Mouse (Mus musculus) CH12.LX (cell line): ENCODE results near the gene Ush1g. TPM values are rescaled to one million over a fixed set of nuclear protein-coding genes. Genes with fewer than 3 reads are reported as not detected.

Experiments used
- DNase-seq: peaks from one replicate; pipeline ENCODE4 v3.0.0-alpha.2; 2013; ENCODE audit errors: extremely low read depth
- H3K27ac ChIP-seq: 2 replicates; pipeline ENCODE4 v1.5.1; 2012; ENCODE audit warnings: low read depth, mild to moderate bottlenecking, control low read depth, moderate library complexity; ENCODE audit not compliant: insufficient read depth
- H3K27me3 ChIP-seq: replicated peaks from 2 replicates; pipeline ENCODE3; 2012; ENCODE audit warnings: inconsistent platforms
- H3K36me3 ChIP-seq, 2 experiments: replicated peaks in 1 of 2; 2 replicates each; pipeline versions ENCODE3 to v1.6.1; 2012; ENCODE audit warnings: inconsistent platforms in 1 of 2, low read length in 1 of 2, mild to moderate bottlenecking in 1 of 2, mixed read lengths in 1 of 2, moderate library complexity in 1 of 2; ENCODE audit not compliant: control insufficient read depth in 1 of 2, insufficient read depth in 1 of 2
- H3K4me1 ChIP-seq, 2 experiments: 2 replicates each; pipeline ENCODE4 v1.6.1; 2012; ENCODE audit warnings: inconsistent platforms in 1 of 2, moderate library complexity in 1 of 2; ENCODE audit not compliant: insufficient read depth in 2 of 2, control insufficient read depth in 1 of 2
- H3K4me2 ChIP-seq: 2 replicates; pipeline ENCODE4 v1.6.1; 2012; ENCODE audit warnings: low read depth, mild to moderate bottlenecking, control low read depth; ENCODE audit not compliant: poor library complexity, insufficient read depth, severe bottlenecking
- H3K4me3 ChIP-seq, 3 experiments: fragments of 150-350 bp in 1 of 3; sonication (generic) in 1 of 3; replicated peaks in 1 of 3; 2 replicates each; pipeline versions ENCODE3 to v1.5.1; 2011 to 2012; ENCODE audit warnings: low read depth in 2 of 3, low read length in 2 of 3, mild to moderate bottlenecking in 2 of 3, moderate library complexity in 2 of 3, control low read depth in 1 of 3, improper control_type of control experiment in 1 of 3, inconsistent platforms in 1 of 3, mixed read lengths in 1 of 3; ENCODE audit not compliant: poor library complexity in 1 of 3
- H3K79me2 ChIP-seq: replicated peaks from 2 replicates; pipeline ENCODE4 v1.6.1; 2012; ENCODE audit warnings: mild to moderate bottlenecking, moderate library complexity; ENCODE audit not compliant: control insufficient read depth, poor library complexity, insufficient read depth, severe bottlenecking; ENCODE audit errors: extremely low read depth
- H3K9ac ChIP-seq: 2 replicates; pipeline ENCODE4 v1.6.1; 2012; ENCODE audit warnings: low read depth, mild to moderate bottlenecking, control low read depth, moderate library complexity; ENCODE audit not compliant: insufficient read depth
- H3K9me3 ChIP-seq: replicated peaks from 2 replicates; pipeline ENCODE3; 2012; ENCODE audit warnings: low read length, inconsistent platforms, mixed read lengths
- BHLHE40 ChIP-seq: IDR thresholded peaks from 2 replicates; pipeline ENCODE4 v1.6.1; 2011; ENCODE audit warnings: mild to moderate bottlenecking, low read depth, low read length, improper control_type of control experiment
- CTCF ChIP-seq, 2 experiments: IDR thresholded peaks in 1 of 2; conservative IDR thresholded peaks in 1 of 2; 2 replicates each; pipeline ENCODE4 v1.5.1; 2011 to 2012; ENCODE audit warnings: low read depth in 2 of 2, low read length in 2 of 2, improper control_type of control experiment in 1 of 2, inconsistent platforms in 1 of 2, mild to moderate bottlenecking in 1 of 2, moderate library complexity in 1 of 2
- E2F4 ChIP-seq: IDR thresholded peaks from 2 replicates; pipeline ENCODE4 v1.6.1; 2011; ENCODE audit warnings: low read depth, low read length, improper control_type of control experiment; ENCODE audit not compliant: insufficient replicate concordance
- ELF1 ChIP-seq: IDR thresholded peaks from 2 replicates; pipeline ENCODE4 v1.6.1; 2014; ENCODE audit warnings: low read depth, mild to moderate bottlenecking, inconsistent platforms, low read length, improper control_type of control experiment
- EP300 ChIP-seq: IDR thresholded peaks from 2 replicates; pipeline ENCODE4 v1.6.1; 2011; ENCODE audit warnings: low read length, improper control_type of control experiment
- ETS1 ChIP-seq: conservative IDR thresholded peaks from 2 replicates; pipeline ENCODE4 v1.6.1; 2012; ENCODE audit warnings: low read depth, mild to moderate bottlenecking, inconsistent platforms, low read length, improper control_type of control experiment, moderate library complexity
- JUND ChIP-seq: conservative IDR thresholded peaks from 2 replicates; pipeline ENCODE4 v1.6.1; 2011; ENCODE audit warnings: low read depth, low read length, improper control_type of control experiment
- KAT2A ChIP-seq: IDR thresholded peaks from 2 replicates; pipeline ENCODE4 v1.6.1; 2012; ENCODE audit warnings: low read length, improper control_type of control experiment, inconsistent platforms; ENCODE audit not compliant: insufficient replicate concordance
- MAFK ChIP-seq: IDR thresholded peaks from 2 replicates; pipeline ENCODE4 v1.6.1; 2011; ENCODE audit warnings: low read length, improper control_type of control experiment; ENCODE audit not compliant: insufficient replicate concordance
- MAX ChIP-seq: IDR thresholded peaks from 2 replicates; pipeline ENCODE4 v1.6.1; 2011; ENCODE audit warnings: low read length, improper control_type of control experiment
- MAZ ChIP-seq: IDR thresholded peaks from 2 replicates; pipeline ENCODE4 v1.6.1; 2012; ENCODE audit warnings: low read depth, mild to moderate bottlenecking, inconsistent platforms, low read length, improper control_type of control experiment, moderate library complexity
- MEF2A ChIP-seq: IDR thresholded peaks from 2 replicates; pipeline ENCODE4 v1.6.1; 2014; ENCODE audit warnings: low read depth, mild to moderate bottlenecking, inconsistent platforms, low read length, improper control_type of control experiment, borderline replicate concordance
- MYC ChIP-seq: IDR thresholded peaks from 2 replicates; pipeline ENCODE4 v1.6.1; 2011; ENCODE audit warnings: low read depth, mild to moderate bottlenecking, improper control_type of control experiment, low read length
- NELFE ChIP-seq: IDR thresholded peaks from 2 replicates; pipeline ENCODE4 v1.6.1; 2011; ENCODE audit warnings: low read depth, low read length, improper control_type of control experiment
- NRF1 ChIP-seq: IDR thresholded peaks from 2 replicates; pipeline ENCODE4 v1.6.1; 2014; ENCODE audit warnings: low read depth, mild to moderate bottlenecking, inconsistent platforms, low read length, improper control_type of control experiment, moderate library complexity
- PAX5 ChIP-seq: IDR thresholded peaks from 2 replicates; pipeline ENCODE4 v1.6.1; 2012; ENCODE audit warnings: low read length, inconsistent platforms, mixed read lengths
- RAD21 ChIP-seq: IDR thresholded peaks from 2 replicates; pipeline ENCODE4 v1.6.1; 2011; ENCODE audit warnings: low read depth, mild to moderate bottlenecking, low read length, improper control_type of control experiment, moderate library complexity
- TCF12 ChIP-seq: IDR thresholded peaks from 2 replicates; pipeline ENCODE4 v1.6.1; 2014; ENCODE audit warnings: low read depth, mild to moderate bottlenecking, inconsistent platforms, low read length, improper control_type of control experiment
- USF1 ChIP-seq: IDR thresholded peaks from 2 replicates; pipeline ENCODE4 v1.6.1; 2014; ENCODE audit warnings: low read depth, mild to moderate bottlenecking, inconsistent platforms, low read length, improper control_type of control experiment
- USF2 ChIP-seq: conservative IDR thresholded peaks from 2 replicates; pipeline ENCODE4 v1.6.1; 2011; ENCODE audit warnings: low read depth, low read length, improper control_type of control experiment
- ZC3H11A ChIP-seq: IDR thresholded peaks from 2 replicates; pipeline ENCODE4 v1.6.1; 2012; ENCODE audit warnings: low read depth, mild to moderate bottlenecking, inconsistent platforms, low read length, improper control_type of control experiment
- ZNF384 ChIP-seq: IDR thresholded peaks from 2 replicates; pipeline ENCODE4 v1.6.1; 2012; ENCODE audit warnings: low read depth, low read length, improper control_type of control experiment, inconsistent platforms
- dilution Hi-C: fragments of 300-500 bp; cut with MboI; formaldehyde crosslinking; loops from 2 replicates; pipeline ENCODE4 v1.14.3; 2020; ENCODE audit warnings: low sequenced_read_pairs; ENCODE audit not compliant: extremely low pct_unique_long_range_greater_than_20kb, extremely low pct_ligation_motif_present
- in situ Hi-C: fragments of 300-500 bp; cut with MboI; formaldehyde crosslinking; loops from 3 replicates; pipeline ENCODE4 v1.14.3; 2019; ENCODE audit warnings: low sequenced_read_pairs, low pct_ligation_motif_present, low pct_unique_long_range_greater_than_20kb, mixed read lengths
- polyA plus RNA-seq: library from polyadenylated mRNA; unstranded; fragments of >175 nt; gene quantifications from 2 replicates; pipeline ENCODE4 v1.2.1, GENCODE M21; 2012; ENCODE audit warnings: low read depth; ENCODE audit not compliant: insufficient read length
- total RNA-seq, 2 experiments: library from RNA; depleted of rRNA; stranded (reverse); fragments of 300-350 nt in 1 of 2; fragments of >200 nt in 1 of 2; gene quantifications; 2 replicates each; pipeline ENCODE4 v1.2.3; 2012 to 2014

The Ush1g gene
- total and polyA plus RNA-seq, 3 experiments: 0.42 TPM; not detected in 2

DNA sequence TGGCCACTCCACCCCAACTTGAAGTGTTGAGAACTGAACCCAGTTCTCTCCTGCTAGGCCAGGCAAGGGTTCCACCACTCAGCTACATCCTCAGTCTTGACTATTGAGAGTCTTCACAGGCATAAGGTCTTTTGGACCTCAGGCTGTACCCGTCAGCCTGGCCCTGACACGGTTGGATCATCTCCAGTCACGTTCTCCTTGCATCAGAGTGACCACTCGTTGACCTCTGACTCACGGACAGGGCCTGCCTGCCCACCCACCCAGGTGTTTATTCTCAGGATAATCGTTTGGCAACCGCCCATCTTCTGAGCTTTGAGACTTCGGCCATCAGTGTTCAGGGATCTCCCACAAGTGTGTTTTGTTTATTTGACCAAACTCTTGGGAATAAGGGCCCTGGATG, 18.7 kb downstream of the Ush1g start:
- Histone ChIP-seq H3K79me2 (no peaks in the 10 kb centered on the region), H3K27ac (no peak overlapping the region), H3K4me3 (no peak overlapping the region)
- in situ Hi-C loops: no loop called here
- TF ChIP-seq PAX5: no peak
- TF ChIP-seq CTCF (conservative IDR thresholded peaks at IDR 0.05 in 1 of 2, IDR thresholded peaks at IDR 0.05 in 1 of 2; ENCODE audit: low read depth in 2 of 2, low read length in 2 of 2): no peak
- no peak for TF ChIP-seq MEF2A
- TF ChIP-seq MAFK: no peak
- TF ChIP-seq KAT2A: no peak
- no peak for TF ChIP-seq E2F4
- TF ChIP-seq MYC: no peak
- no peak for TF ChIP-seq TCF12
- no peak for TF ChIP-seq USF2
- no peak for TF ChIP-seq ETS1
- TF ChIP-seq ZC3H11A: no peak
- TF ChIP-seq RAD21: no peak
- TF ChIP-seq ZNF384: no peak
- TF ChIP-seq EP300: no peak
- no peak for TF ChIP-seq JUND
- TF ChIP-seq MAX: no peak
- TF ChIP-seq USF1: no peak
- no peak for TF ChIP-seq NRF1
- no peak for TF ChIP-seq MAZ
- no peak for TF ChIP-seq BHLHE40
- TF ChIP-seq, all 38 proteins: peak for 0
- H3K4me1 ChIP-seq: peaks cover 0 to 10% of the 10 kb centered on the region in 2 experiments; a peak in 2 of 4 replicates
- peaks cover 81% of the 10 kb centered on the region for H3K27me3 ChIP-seq
- dilution Hi-C loops: no loop called here
- no peaks in the 10 kb centered on the region for H3K36me3 ChIP-seq
- no peak overlapping the region for H3K4me2 ChIP-seq
- DNase-seq: no peak
- peaks cover 11% of the 10 kb centered on the region for H3K9me3 ChIP-seq
- no peak overlapping the region for H3K9ac ChIP-seq

DNA sequence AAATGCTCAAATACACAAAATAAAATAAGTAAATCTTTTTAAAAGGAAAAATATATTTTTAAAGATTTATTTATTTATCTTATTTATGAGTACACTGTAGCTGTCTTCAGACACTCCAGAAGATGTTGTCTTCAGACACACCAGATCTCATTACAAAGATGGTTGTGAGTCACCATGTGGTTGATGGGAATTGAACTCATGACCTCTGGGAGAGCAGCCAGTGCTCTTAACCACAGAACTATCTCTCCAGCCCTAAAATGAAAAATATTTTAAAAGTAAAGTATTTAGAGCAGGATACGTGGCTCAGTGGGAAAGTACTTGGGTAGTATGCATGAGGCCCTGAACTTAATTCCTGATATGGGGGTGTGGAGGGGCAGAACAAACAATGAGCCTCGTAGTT, 20.5 kb downstream of the Ush1g start:
- TF ChIP-seq PAX5: no peak
- no peak for TF ChIP-seq E2F4
- no peak for TF ChIP-seq ETS1
- no peak for TF ChIP-seq ZC3H11A
- no peak for TF ChIP-seq RAD21
- TF ChIP-seq NELFE: no peak
- TF ChIP-seq ELF1: no peak
- no peak for DNase-seq
- no peak overlapping the region for H3K4me3 ChIP-seq
- dilution Hi-C loops (no loop called here), in situ Hi-C loops (no loop called here)
- H3K4me2 ChIP-seq: no peak overlapping the region
- peaks cover 83% of the 10 kb centered on the region for H3K27me3 ChIP-seq
- H3K27ac ChIP-seq: no peak overlapping the region
- H3K4me1 ChIP-seq: peaks cover 4 to 12% of the 10 kb centered on the region in 2 experiments; a peak in 3 of 4 replicates
- no peak overlapping the region for H3K9ac ChIP-seq
- H3K79me2 ChIP-seq: no peaks in the 10 kb centered on the region
- H3K9me3 ChIP-seq: peaks cover 11% of the 10 kb centered on the region
- no peaks in the 10 kb centered on the region for H3K36me3 ChIP-seq
